In genomic region chr11:11455037-11455436, GRCm38 (mm10) we compare ENCODE assay signal across 10 mouse cellular contexts. TPM values are rescaled to one million over a fixed set of nuclear protein-coding genes. Genes with fewer than 3 reads are reported as not detected.
DNase-seq lines count a peak whose midpoint lies in the region; ATAC-seq and TF ChIP-seq lines count a peak whose summit lies in the region.
"Had no signal": no experiment of that assay in that cellular context is flagged by ENCODE, and none has a peak within 500 bp of the region (broad histone marks: within the 10 kb centered on the region; RNA-seq: fewer than 3 reads in every experiment).

No protein-coding gene starts in this region.

- peaks cover 10% of the 10 kb centered on the region for H3K27me3 ChIP-seq in Patski

- no peak for ATAC-seq in Patski
- peak; percentile 80 for ATAC-seq in inflammation-experienced regulatory T-cells, adult 6 months

- in situ Hi-C loops in Patski (cut with MboI; ENCODE audit: low pct_unique_long_range_greater_than_20kb): loop anchor here (25.0 kb wide), 1 partner anchor 332 kb away; no protein-coding TSS in a partner anchor

- POLR2A ChIA-PET in Patski (lab: Charles Lee): no interaction called here

- peak; percentile 59 for TF ChIP-seq CTCF in Patski (IDR thresholded peaks at IDR 0.05)

- DNase-seq in kidney, adult 9 months: peak; percentile 28
- DNase-seq in kidney, adult 11 months: no peak
- DNase-seq in B cell, adult 2 months: peak; percentile 19 to 27
- no peak for DNase-seq in Patski (ENCODE audit: low read depth, low spot score)
- DNase-seq in right cerebral cortex, postnatal 36 days (ENCODE audit: low spot score in 2 of 2): no peak
- DNase-seq in layer of hippocampus, adult 18-20 months (ENCODE audit: low spot score in 2 of 2): no peak
- DNase-seq in urinary bladder, postnatal 14 days (ENCODE audit: low spot score): no peak
- DNase-seq: layer of hippocampus, postnatal 36 days; right cerebral cortex, postnatal 4 days had no signal

- CTCF ChIA-PET in Patski (lab: Charles Lee): no interaction called here

RNA-seq across cellular contexts. Expression of gene Spata48, which starts 6.9 kb away (rescaled TPM):
- not detected for polyA plus RNA-seq in Patski (2021)
- polyA plus RNA-seq in inflammation-experienced regulatory T-cells, adult 6 months (2017; shearing (Covaris generic)): under 1 TPM in 1 of 3 experiments, not detected in 2; 0.31 TPM
- total RNA-seq in layer of hippocampus, adult 18-20 months (2021): 1 to 10 TPM in 1 of 2 experiments, under 1 TPM in 1; 0.91 to 2.0 TPM

RNA-seq across cellular contexts. Expression of gene Zpbp, which starts 7.2 kb away (rescaled TPM):
- 0.27 TPM for polyA plus RNA-seq in Patski (2021)
- under 1 TPM in 2 of 3 experiments, not detected in 1; 0.47 to 0.63 TPM for polyA plus RNA-seq in inflammation-experienced regulatory T-cells, adult 6 months (2017; shearing (Covaris generic))
- total RNA-seq in layer of hippocampus, adult 18-20 months (2021): under 1 TPM; 0.69 to 0.79 TPM

Comparison
In these comparisons a context has a peak if more than half of its experiments do, and no peak if none do; other contexts are left out.
1. DNase-seq: peak in kidney, adult 9 months (single experiment) and B cell, adult 2 months (2 of 2); none in kidney, adult 11 months (single experiment), Patski (single experiment), right cerebral cortex, postnatal 36 days (0 of 2), layer of hippocampus, adult 18-20 months (0 of 2) and urinary bladder, postnatal 14 days (single experiment).